Mouse (Mus musculus) CH12.LX (cell line): ENCODE measurements around the gene Olfml2b. TPM values are rescaled to one million over a fixed set of nuclear protein-coding genes. Genes with fewer than 3 reads are reported as not detected.

ENCODE experiments used
- DNase-seq: peaks from one replicate; pipeline ENCODE4 v3.0.0-alpha.2; 2013; ENCODE audit errors: extremely low read depth
- H3K27ac ChIP-seq: 2 replicates; pipeline ENCODE4 v1.5.1; 2012; ENCODE audit warnings: low read depth, mild to moderate bottlenecking, control low read depth, moderate library complexity; ENCODE audit not compliant: insufficient read depth
- H3K27me3 ChIP-seq: replicated peaks from 2 replicates; pipeline ENCODE3; 2012; ENCODE audit warnings: inconsistent platforms
- H3K36me3 ChIP-seq, 2 experiments: replicated peaks in 1 of 2; 2 replicates each; pipeline versions ENCODE3 to v1.6.1; 2012; ENCODE audit warnings: inconsistent platforms in 1 of 2, low read length in 1 of 2, mild to moderate bottlenecking in 1 of 2, mixed read lengths in 1 of 2, moderate library complexity in 1 of 2; ENCODE audit not compliant: control insufficient read depth in 1 of 2, insufficient read depth in 1 of 2
- H3K4me1 ChIP-seq, 2 experiments: 2 replicates each; pipeline ENCODE4 v1.6.1; 2012; ENCODE audit warnings: inconsistent platforms in 1 of 2, moderate library complexity in 1 of 2; ENCODE audit not compliant: insufficient read depth in 2 of 2, control insufficient read depth in 1 of 2
- H3K4me2 ChIP-seq: 2 replicates; pipeline ENCODE4 v1.6.1; 2012; ENCODE audit warnings: low read depth, mild to moderate bottlenecking, control low read depth; ENCODE audit not compliant: poor library complexity, insufficient read depth, severe bottlenecking
- H3K4me3 ChIP-seq, 3 experiments: fragments of 150-350 bp in 1 of 3; sonication (generic) in 1 of 3; replicated peaks in 1 of 3; 2 replicates each; pipeline versions ENCODE3 to v1.5.1; 2011 to 2012; ENCODE audit warnings: low read depth in 2 of 3, low read length in 2 of 3, mild to moderate bottlenecking in 2 of 3, moderate library complexity in 2 of 3, control low read depth in 1 of 3, improper control_type of control experiment in 1 of 3, inconsistent platforms in 1 of 3, mixed read lengths in 1 of 3; ENCODE audit not compliant: poor library complexity in 1 of 3
- H3K79me2 ChIP-seq: replicated peaks from 2 replicates; pipeline ENCODE4 v1.6.1; 2012; ENCODE audit warnings: mild to moderate bottlenecking, moderate library complexity; ENCODE audit not compliant: control insufficient read depth, poor library complexity, insufficient read depth, severe bottlenecking; ENCODE audit errors: extremely low read depth
- H3K9ac ChIP-seq: 2 replicates; pipeline ENCODE4 v1.6.1; 2012; ENCODE audit warnings: low read depth, mild to moderate bottlenecking, control low read depth, moderate library complexity; ENCODE audit not compliant: insufficient read depth
- H3K9me3 ChIP-seq: replicated peaks from 2 replicates; pipeline ENCODE3; 2012; ENCODE audit warnings: low read length, inconsistent platforms, mixed read lengths
- BHLHE40 ChIP-seq: IDR thresholded peaks from 2 replicates; pipeline ENCODE4 v1.6.1; 2011; ENCODE audit warnings: mild to moderate bottlenecking, low read depth, low read length, improper control_type of control experiment
- CHD1 ChIP-seq: IDR thresholded peaks from 2 replicates; pipeline ENCODE4 v1.6.1; 2012; ENCODE audit warnings: low read depth, low read length, improper control_type of control experiment, inconsistent platforms
- HCFC1 ChIP-seq: IDR thresholded peaks from 2 replicates; pipeline ENCODE4 v1.6.1; 2012; ENCODE audit warnings: low read depth, mild to moderate bottlenecking, inconsistent platforms, low read length, improper control_type of control experiment
- IRF4 ChIP-seq: IDR thresholded peaks from 2 replicates; pipeline ENCODE4 v1.6.1; 2014; ENCODE audit warnings: low read depth, mild to moderate bottlenecking, inconsistent platforms, low read length, improper control_type of control experiment
- JUND ChIP-seq: conservative IDR thresholded peaks from 2 replicates; pipeline ENCODE4 v1.6.1; 2011; ENCODE audit warnings: low read depth, low read length, improper control_type of control experiment
- MAFK ChIP-seq: IDR thresholded peaks from 2 replicates; pipeline ENCODE4 v1.6.1; 2011; ENCODE audit warnings: low read length, improper control_type of control experiment; ENCODE audit not compliant: insufficient replicate concordance
- MEF2A ChIP-seq: IDR thresholded peaks from 2 replicates; pipeline ENCODE4 v1.6.1; 2014; ENCODE audit warnings: low read depth, mild to moderate bottlenecking, inconsistent platforms, low read length, improper control_type of control experiment, borderline replicate concordance
- NELFE ChIP-seq: IDR thresholded peaks from 2 replicates; pipeline ENCODE4 v1.6.1; 2011; ENCODE audit warnings: low read depth, low read length, improper control_type of control experiment
- NRF1 ChIP-seq: IDR thresholded peaks from 2 replicates; pipeline ENCODE4 v1.6.1; 2014; ENCODE audit warnings: low read depth, mild to moderate bottlenecking, inconsistent platforms, low read length, improper control_type of control experiment, moderate library complexity
- POLR2A ChIP-seq: IDR thresholded peaks from 2 replicates; pipeline ENCODE4 v1.6.1; 2011; ENCODE audit warnings: low read depth, mild to moderate bottlenecking, improper control_type of control experiment, low read length
- RCOR1 ChIP-seq: conservative IDR thresholded peaks from 2 replicates; pipeline ENCODE4 v1.6.1; 2012; ENCODE audit warnings: low read depth, mild to moderate bottlenecking, inconsistent platforms, low read length, improper control_type of control experiment
- SIN3A ChIP-seq: IDR thresholded peaks from 2 replicates; pipeline ENCODE4 v1.6.1; 2012; ENCODE audit warnings: low read length, improper control_type of control experiment, inconsistent platforms
- SMC3 ChIP-seq: IDR thresholded peaks from 2 replicates; pipeline ENCODE4 v1.6.1; 2011; ENCODE audit warnings: low read depth, low read length, improper control_type of control experiment
- TBP ChIP-seq: conservative IDR thresholded peaks from 2 replicates; pipeline ENCODE4 v1.6.1; 2011; ENCODE audit warnings: low read depth, low read length, improper control_type of control experiment
- TCF12 ChIP-seq: IDR thresholded peaks from 2 replicates; pipeline ENCODE4 v1.6.1; 2014; ENCODE audit warnings: low read depth, mild to moderate bottlenecking, inconsistent platforms, low read length, improper control_type of control experiment
- USF1 ChIP-seq: IDR thresholded peaks from 2 replicates; pipeline ENCODE4 v1.6.1; 2014; ENCODE audit warnings: low read depth, mild to moderate bottlenecking, inconsistent platforms, low read length, improper control_type of control experiment
- USF2 ChIP-seq: conservative IDR thresholded peaks from 2 replicates; pipeline ENCODE4 v1.6.1; 2011; ENCODE audit warnings: low read depth, low read length, improper control_type of control experiment
- ZC3H11A ChIP-seq: IDR thresholded peaks from 2 replicates; pipeline ENCODE4 v1.6.1; 2012; ENCODE audit warnings: low read depth, mild to moderate bottlenecking, inconsistent platforms, low read length, improper control_type of control experiment
- ZKSCAN1 ChIP-seq: IDR thresholded peaks from 2 replicates; pipeline ENCODE4 v1.6.1; 2012; ENCODE audit warnings: low read depth, inconsistent platforms, low read length, improper control_type of control experiment, borderline replicate concordance
- dilution Hi-C: fragments of 300-500 bp; cut with MboI; formaldehyde crosslinking; loops from 2 replicates; pipeline ENCODE4 v1.14.3; 2020; ENCODE audit warnings: low sequenced_read_pairs; ENCODE audit not compliant: extremely low pct_unique_long_range_greater_than_20kb, extremely low pct_ligation_motif_present
- in situ Hi-C: fragments of 300-500 bp; cut with MboI; formaldehyde crosslinking; loops from 3 replicates; pipeline ENCODE4 v1.14.3; 2019; ENCODE audit warnings: low sequenced_read_pairs, low pct_ligation_motif_present, low pct_unique_long_range_greater_than_20kb, mixed read lengths
- polyA plus RNA-seq: library from polyadenylated mRNA; unstranded; fragments of >175 nt; gene quantifications from 2 replicates; pipeline ENCODE4 v1.2.1, GENCODE M21; 2012; ENCODE audit warnings: low read depth; ENCODE audit not compliant: insufficient read length
- total RNA-seq, 2 experiments: library from RNA; depleted of rRNA; stranded (reverse); fragments of 300-350 nt in 1 of 2; fragments of >200 nt in 1 of 2; gene quantifications; 2 replicates each; pipeline ENCODE4 v1.2.3; 2012 to 2014

The Olfml2b gene
- total and polyA plus RNA-seq, 3 experiments: 0.34 to 1.0 (median 0.35) TPM

DNA sequence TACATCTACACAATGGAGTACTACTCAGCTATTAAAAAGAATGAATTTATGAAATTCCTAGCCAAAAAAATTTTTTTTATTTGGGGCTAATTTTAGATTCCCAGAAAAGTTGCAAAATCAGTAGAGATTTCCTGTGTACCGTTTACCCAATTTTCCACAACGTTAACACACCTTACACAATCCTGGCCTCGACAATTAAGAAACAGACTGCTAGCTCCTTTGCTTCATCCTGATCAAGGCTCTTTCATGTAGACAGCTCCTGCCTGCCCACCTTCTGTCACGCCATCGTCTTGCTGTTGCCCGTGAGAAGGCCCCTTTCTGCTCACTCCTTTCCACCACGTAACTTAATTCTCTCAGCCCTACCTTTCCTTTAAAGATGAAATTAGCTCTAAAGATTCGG, 45.4 kb downstream of the Olfml2b start:
- no peak for TF ChIP-seq POLR2A
- no peak for TF ChIP-seq MAFK
- no peak for TF ChIP-seq ZKSCAN1
- no peak for TF ChIP-seq NELFE
- TF ChIP-seq BHLHE40: no peak
- no peak for TF ChIP-seq TBP
- TF ChIP-seq USF1: no peak
- TF ChIP-seq CHD1: no peak
- TF ChIP-seq SIN3A: no peak
- no peak for TF ChIP-seq JUND
- DNase-seq: no peak
- Histone ChIP-seq H3K79me2 (no peaks in the 10 kb centered on the region), H3K9me3 (no peaks in the 10 kb centered on the region), H3K4me3 (no peak overlapping the region), H3K27ac (no peak overlapping the region), H3K36me3 (no peaks in the 10 kb centered on the region), H3K9ac (no peak overlapping the region), H3K4me2 (no peak overlapping the region), H3K4me1 (peaks cover 4 to 6% of the 10 kb centered on the region in 2 experiments; a peak in 3 of 4 replicates), H3K27me3 (no peaks in the 10 kb centered on the region)
- dilution Hi-C loops: no loop called here
- in situ Hi-C loops: no loop called here

DNA sequence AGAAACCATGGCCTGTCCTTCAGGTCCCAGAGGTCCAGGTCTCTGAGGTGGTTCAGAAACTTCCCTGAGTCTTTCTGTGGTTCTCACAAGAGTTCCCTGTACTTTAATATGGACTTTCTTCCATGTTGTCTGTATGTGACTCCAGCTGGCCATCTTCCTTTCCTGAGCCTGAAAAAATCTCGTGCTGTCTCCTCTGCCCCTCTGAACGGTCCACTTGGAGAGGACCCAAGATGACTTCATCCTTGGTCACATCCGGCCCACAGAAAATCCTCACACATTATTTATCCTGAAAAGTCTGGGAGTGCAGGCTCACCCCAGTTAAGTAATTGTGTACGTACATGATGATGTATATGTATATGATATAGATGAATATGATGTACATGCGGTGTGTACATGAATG, 47.0 kb downstream of the Olfml2b start:
- DNase-seq: no peak
- H3K4me1 ChIP-seq: peaks cover 6 to 12% of the 10 kb centered on the region in 2 experiments
- TF ChIP-seq CHD1 (no peak), USF2 (no peak), BHLHE40 (no peak), NELFE (no peak), NRF1 (no peak), IRF4 (no peak), MEF2A (no peak), ZC3H11A (no peak)
- TF ChIP-seq, all 38 proteins: peak for 0
- in situ Hi-C loops (no loop called here), dilution Hi-C loops (no loop called here)
- no peaks in the 10 kb centered on the region for H3K27me3 ChIP-seq
- H3K36me3 ChIP-seq: no peaks in the 10 kb centered on the region
- H3K9ac ChIP-seq: no peak overlapping the region
- H3K4me3 ChIP-seq: no peak overlapping the region
- no peaks in the 10 kb centered on the region for H3K9me3 ChIP-seq
- no peak overlapping the region for H3K27ac ChIP-seq
- no peak overlapping the region for H3K4me2 ChIP-seq
- no peaks in the 10 kb centered on the region for H3K79me2 ChIP-seq

GRCm38 (mm10) chr1:170694821-170695291, 50.5 kb downstream of the Olfml2b start:
- no peaks in the 10 kb centered on the region for H3K9me3 ChIP-seq
- H3K79me2 ChIP-seq: no peaks in the 10 kb centered on the region
- H3K4me2 ChIP-seq: no peak overlapping the region
- no peaks in the 10 kb centered on the region for H3K27me3 ChIP-seq
- TF ChIP-seq BHLHE40 (no peak), RCOR1 (no peak), SMC3 (no peak), TCF12 (no peak), CHD1 (no peak), HCFC1 (no peak), MAFK (no peak)
- H3K27ac ChIP-seq: no peak overlapping the region
- peaks cover 4 to 16% of the 10 kb centered on the region in 2 experiments for H3K4me1 ChIP-seq
- DNase-seq: no peak
- no peak overlapping the region for H3K9ac ChIP-seq
- dilution Hi-C loops (no loop called here), in situ Hi-C loops (no loop called here)
- no peak overlapping the region for H3K4me3 ChIP-seq
- no peaks in the 10 kb centered on the region for H3K36me3 ChIP-seq
